Mouse (Mus musculus): Measurements from ENCODE around the gene Galnt5. TPM values are rescaled to one million over a fixed set of nuclear protein-coding genes. Genes with fewer than 3 reads are reported as not detected.
A peak's percentile ranks its signal among the peaks of the same experiment; 100 is the strongest.

The Galnt5 gene
- polyA plus RNA-seq, 1 experiment, result 0.05 TPM

GRCm38 (mm10) chr2:58023556-58023955 is 25.9 kb downstream of the Galnt5 start:
- H3K36me3 ChIP-seq (ENCODE audit: control insufficient read depth, insufficient read depth, low read length), result no peaks in the 10 kb centered on the region
- H3K27ac ChIP-seq (ENCODE audit: control insufficient read depth, insufficient read depth, low read length), result no peak overlapping the region
- no peaks in the 10 kb centered on the region for H3K27me3 ChIP-seq (ENCODE audit: control insufficient read depth, insufficient read depth, low read length)
- H3K4me1 ChIP-seq (replicated peaks; ENCODE audit: control insufficient read depth, insufficient read depth, low read length), result no peaks in the 10 kb centered on the region
- no peak overlapping the region for H3K4me3 ChIP-seq (ENCODE audit: control insufficient read depth, insufficient read depth, low read length)
- 94% methylated on average over 6 of the region's 6 CpGs for WGBS
- no peak for DNase-seq
- TF ChIP-seq CTCF (IDR thresholded peaks at IDR 0.05; ENCODE audit: borderline replicate concordance, control insufficient read depth, extremely low read depth, insufficient read depth, low read length, poor library complexity) (no peak), POLR2A (IDR thresholded peaks at IDR 0.05; ENCODE audit: control insufficient read depth, extremely low read depth, insufficient read depth, low read length, poor library complexity) (no peak)

- WGBS, result 97% methylated on average over 5 of the region's 5 CpGs
- H3K27ac ChIP-seq (ENCODE audit: control insufficient read depth, insufficient read depth, low read length), result no peak overlapping the region
- TF ChIP-seq CTCF (IDR thresholded peaks at IDR 0.05; ENCODE audit: borderline replicate concordance, control insufficient read depth, extremely low read depth, insufficient read depth, low read length, poor library complexity) (no peak), POLR2A (IDR thresholded peaks at IDR 0.05; ENCODE audit: control insufficient read depth, extremely low read depth, insufficient read depth, low read length, poor library complexity) (no peak)
These were observed 29.1 kb downstream of the Galnt5 start for GRCm38 (mm10) chr2:58026740-58027139.

GRCm38 (mm10) chr2:58029404-58029803 is 31.7 kb downstream of the Galnt5 start:
- WGBS, result 20% methylated on average over 7 of the region's 7 CpGs
- H3K36me3 ChIP-seq (ENCODE audit: control insufficient read depth, insufficient read depth, low read length), result no peaks in the 10 kb centered on the region
- no peak for TF ChIP-seq POLR2A (IDR thresholded peaks at IDR 0.05; ENCODE audit: control insufficient read depth, extremely low read depth, insufficient read depth, low read length, poor library complexity)
- H3K4me3 ChIP-seq (ENCODE audit: control insufficient read depth, insufficient read depth, low read length), result no peak overlapping the region
- H3K27me3 ChIP-seq (ENCODE audit: control insufficient read depth, insufficient read depth, low read length), result no peaks in the 10 kb centered on the region
- no peak overlapping the region for H3K27ac ChIP-seq (ENCODE audit: control insufficient read depth, insufficient read depth, low read length)
- peak; percentile 9 for DNase-seq
- no peaks in the 10 kb centered on the region for H3K4me1 ChIP-seq (replicated peaks; ENCODE audit: control insufficient read depth, insufficient read depth, low read length)

More at GRCm38 (mm10) chr2:58026740-58027139, 29.1 kb downstream of the Galnt5 start:
- Histone ChIP-seq H3K4me3 (ENCODE audit: control insufficient read depth, insufficient read depth, low read length) (no peak overlapping the region), H3K36me3 (ENCODE audit: control insufficient read depth, insufficient read depth, low read length) (no peaks in the 10 kb centered on the region), H3K4me1 (replicated peaks; ENCODE audit: control insufficient read depth, insufficient read depth, low read length) (no peaks in the 10 kb centered on the region), H3K27me3 (ENCODE audit: control insufficient read depth, insufficient read depth, low read length) (no peaks in the 10 kb centered on the region)
- no peak for DNase-seq

DNA sequence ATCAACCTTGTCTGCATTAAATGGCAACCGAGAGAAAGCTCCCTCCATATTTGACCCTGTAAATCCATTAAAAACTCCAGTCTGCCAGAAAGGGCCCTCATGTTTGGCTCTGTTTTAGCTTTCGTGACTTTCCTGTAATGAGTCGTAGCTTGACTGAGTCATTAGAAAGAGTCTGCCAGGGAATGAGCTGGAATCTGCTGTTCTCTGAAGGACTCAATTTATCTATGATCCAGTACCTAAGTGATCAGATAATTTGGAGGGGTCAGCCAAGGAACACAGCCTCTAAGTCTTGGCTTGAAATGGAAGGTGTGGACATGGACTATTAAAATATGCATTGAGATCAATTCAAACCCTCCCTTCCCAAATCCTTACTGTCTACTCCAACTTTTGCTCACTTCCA is 33.7 kb downstream of the Galnt5 start:
- TF ChIP-seq POLR2A (IDR thresholded peaks at IDR 0.05; ENCODE audit: control insufficient read depth, extremely low read depth, insufficient read depth, low read length, poor library complexity) (no peak), CTCF (IDR thresholded peaks at IDR 0.05; ENCODE audit: borderline replicate concordance, control insufficient read depth, extremely low read depth, insufficient read depth, low read length, poor library complexity) (no peak)
- H3K27ac ChIP-seq (ENCODE audit: control insufficient read depth, insufficient read depth, low read length), result no peak overlapping the region
- H3K4me1 ChIP-seq (replicated peaks; ENCODE audit: control insufficient read depth, insufficient read depth, low read length), result no peaks in the 10 kb centered on the region
- H3K27me3 ChIP-seq (ENCODE audit: control insufficient read depth, insufficient read depth, low read length), result no peaks in the 10 kb centered on the region
- H3K36me3 ChIP-seq (ENCODE audit: control insufficient read depth, insufficient read depth, low read length), result no peaks in the 10 kb centered on the region
- no peak for DNase-seq
- WGBS, result 97% methylated on average over 3 of the region's 3 CpGs
- no peak overlapping the region for H3K4me3 ChIP-seq (ENCODE audit: control insufficient read depth, insufficient read depth, low read length)

- no peak for DNase-seq
- Histone ChIP-seq H3K36me3 (ENCODE audit: control insufficient read depth, insufficient read depth, low read length) (no peaks in the 10 kb centered on the region), H3K27me3 (ENCODE audit: control insufficient read depth, insufficient read depth, low read length) (no peaks in the 10 kb centered on the region), H3K27ac (ENCODE audit: control insufficient read depth, insufficient read depth, low read length) (no peak overlapping the region), H3K4me1 (replicated peaks; ENCODE audit: control insufficient read depth, insufficient read depth, low read length) (no peaks in the 10 kb centered on the region), H3K4me3 (ENCODE audit: control insufficient read depth, insufficient read depth, low read length) (no peak overlapping the region)
- WGBS, result 35% methylated on average over 4 of the region's 4 CpGs
- TF ChIP-seq POLR2A (IDR thresholded peaks at IDR 0.05; ENCODE audit: control insufficient read depth, extremely low read depth, insufficient read depth, low read length, poor library complexity) (no peak), CTCF (IDR thresholded peaks at IDR 0.05; ENCODE audit: borderline replicate concordance, control insufficient read depth, extremely low read depth, insufficient read depth, low read length, poor library complexity) (no peak)
These were observed 38.0 kb downstream of the Galnt5 start for GRCm38 (mm10) chr2:58035635-58036034.

GRCm38 (mm10) chr2:58036926-58037325 is 39.2 kb downstream of the Galnt5 start:
- H3K4me3 ChIP-seq (ENCODE audit: control insufficient read depth, insufficient read depth, low read length), result no peak overlapping the region
- no peaks in the 10 kb centered on the region for H3K36me3 ChIP-seq (ENCODE audit: control insufficient read depth, insufficient read depth, low read length)
- H3K4me1 ChIP-seq (replicated peaks; ENCODE audit: control insufficient read depth, insufficient read depth, low read length), result no peaks in the 10 kb centered on the region
- 62% methylated on average over 2 of the region's 2 CpGs for WGBS
- no peak overlapping the region for H3K27ac ChIP-seq (ENCODE audit: control insufficient read depth, insufficient read depth, low read length)
- TF ChIP-seq CTCF (IDR thresholded peaks at IDR 0.05; ENCODE audit: borderline replicate concordance, control insufficient read depth, extremely low read depth, insufficient read depth, low read length, poor library complexity) (no peak), POLR2A (IDR thresholded peaks at IDR 0.05; ENCODE audit: control insufficient read depth, extremely low read depth, insufficient read depth, low read length, poor library complexity) (no peak)
- DNase-seq, result no peak
- no peaks in the 10 kb centered on the region for H3K27me3 ChIP-seq (ENCODE audit: control insufficient read depth, insufficient read depth, low read length)

DNA sequence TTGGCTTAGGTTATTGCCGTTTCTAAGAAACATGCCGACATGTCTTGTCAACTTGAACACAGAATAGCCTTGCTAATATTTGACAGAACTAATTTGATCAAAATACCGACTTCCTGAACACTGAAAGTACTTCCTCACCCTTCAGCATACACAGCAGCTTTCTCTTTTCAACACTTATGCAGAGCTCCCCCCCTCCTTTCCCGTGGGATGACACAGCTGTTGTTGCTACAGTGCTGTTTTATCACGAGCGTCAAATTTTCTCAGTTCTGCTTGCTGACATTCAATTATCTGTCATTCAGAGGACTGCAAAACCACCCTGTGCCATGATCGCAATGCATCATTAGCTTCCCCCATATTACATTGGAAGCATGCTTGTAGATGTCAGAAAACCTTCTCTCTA is 44.2 kb downstream of the Galnt5 start:
- H3K27me3 ChIP-seq (ENCODE audit: control insufficient read depth, insufficient read depth, low read length), result no peaks in the 10 kb centered on the region
- no peaks in the 10 kb centered on the region for H3K36me3 ChIP-seq (ENCODE audit: control insufficient read depth, insufficient read depth, low read length)
- DNase-seq, result no peak
- H3K27ac ChIP-seq (ENCODE audit: control insufficient read depth, insufficient read depth, low read length), result no peak overlapping the region
- 23% methylated on average over 7 of the region's 7 CpGs for WGBS
- no peak for TF ChIP-seq CTCF (IDR thresholded peaks at IDR 0.05; ENCODE audit: borderline replicate concordance, control insufficient read depth, extremely low read depth, insufficient read depth, low read length, poor library complexity)
- TF ChIP-seq POLR2A (IDR thresholded peaks at IDR 0.05; ENCODE audit: control insufficient read depth, extremely low read depth, insufficient read depth, low read length, poor library complexity), result no peak
- no peak overlapping the region for H3K4me3 ChIP-seq (ENCODE audit: control insufficient read depth, insufficient read depth, low read length)
- no peaks in the 10 kb centered on the region for H3K4me1 ChIP-seq (replicated peaks; ENCODE audit: control insufficient read depth, insufficient read depth, low read length)

Measured in thymus, adult 2 months (tissue).